Comparison of ENCODE assay signal across 8 mouse cellular contexts in the genomic region with DNA sequence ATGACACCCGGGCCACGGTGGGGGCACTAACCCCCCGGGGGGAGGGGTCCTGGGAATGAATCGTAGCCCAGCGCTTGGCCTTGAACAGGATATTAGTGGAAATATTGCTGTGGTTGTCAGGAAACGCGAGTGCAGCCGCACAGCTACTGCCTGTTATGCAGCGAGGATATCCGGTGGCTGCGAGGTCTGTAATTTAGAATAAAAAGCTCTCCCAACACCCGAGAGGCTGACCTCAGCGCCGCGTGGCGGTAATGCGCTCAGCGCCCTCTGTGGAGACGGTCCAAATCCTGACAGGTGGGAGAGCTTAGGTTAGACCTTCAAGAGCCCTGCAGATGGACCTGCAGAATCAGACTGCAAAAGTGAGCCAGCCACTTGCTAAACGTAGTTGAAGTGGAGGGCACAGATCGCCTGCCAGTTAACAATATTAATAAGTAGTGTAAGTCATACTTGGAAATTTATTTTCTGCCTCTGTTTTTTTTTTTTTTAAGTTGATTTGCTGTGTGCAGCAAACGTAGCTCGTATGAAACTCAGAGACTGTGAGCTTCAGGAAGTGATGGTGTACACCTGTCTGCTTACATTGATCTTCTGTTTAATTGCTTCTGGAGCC. TPM values are rescaled to one million over a fixed set of nuclear protein-coding genes. Genes with fewer than 3 reads are reported as not detected.
A peak's percentile ranks its signal among the peaks of the same experiment; 100 is the strongest.
DNase-seq lines count a peak whose midpoint lies in the region; ATAC-seq and TF ChIP-seq lines count a peak whose summit lies in the region.

No protein-coding gene starts in this region.

- peak; percentile 52 for ATAC-seq in forebrain, postnatal 0 days
- ATAC-seq in intestine, embryonic 14.5 days (replicated peaks; ENCODE audit: low FRiP score, low TSS enrichment, low read depth) = peak; percentile 28; the same call in 1 of the 2 replicates
- ATAC-seq in lung, embryonic 16.5 days (ENCODE audit: low read depth) = peak; percentile 59

- TF ChIP-seq CTCF in bone marrow macrophage, adult 2 months (IDR thresholded peaks at IDR 0.05; ENCODE audit: low read depth, low read length) = no peak; the same call in 1 of the 2 replicates
- peak; percentile 32; the same call in 1 of the 2 replicates for TF ChIP-seq CTCF in forebrain, postnatal 0 days (IDR thresholded peaks at IDR 0.05; ENCODE audit: low read depth)

- peaks cover 15% of the 10 kb centered on the region for H3K4me1 ChIP-seq in bone marrow macrophage, adult 2 months (ENCODE audit: control insufficient read depth, insufficient read depth, low read length)
- H3K4me1 ChIP-seq in forebrain, postnatal 0 days (ENCODE audit: insufficient read depth) = peaks cover 18% of the 10 kb centered on the region
- peaks cover 10% of the 10 kb centered on the region for H3K4me1 ChIP-seq in intestine, embryonic 14.5 days (replicated peaks; ENCODE audit: control insufficient read depth, insufficient read depth, low read length)
- peaks cover 16% of the 10 kb centered on the region for H3K4me1 ChIP-seq in lung, embryonic 16.5 days (replicated peaks; ENCODE audit: control insufficient read depth, insufficient read depth, low read length)

- peak overlapping the region; percentile 98 for H3K9ac ChIP-seq in forebrain, postnatal 0 days
- H3K9ac ChIP-seq in intestine, embryonic 14.5 days (ENCODE audit: low read length) = peak overlapping the region; percentile 62
- H3K9ac ChIP-seq in lung, embryonic 16.5 days (ENCODE audit: low read length) = peak overlapping the region; percentile 63

- no peaks in the 10 kb centered on the region for H3K27me3 ChIP-seq in forebrain, postnatal 0 days (ENCODE audit: insufficient read depth, low read length)
- no peaks in the 10 kb centered on the region for H3K27me3 ChIP-seq in intestine, embryonic 14.5 days (replicated peaks; ENCODE audit: control insufficient read depth, insufficient read depth, low read length)
- H3K27me3 ChIP-seq in lung, embryonic 16.5 days (ENCODE audit: control insufficient read depth, insufficient read depth, low read depth, low read length) = no peaks in the 10 kb centered on the region

- 2% methylated on average over 23 of the region's 23 CpGs for WGBS in forebrain, postnatal 0 days
- 3% methylated on average over 23 of the region's 23 CpGs for WGBS in intestine, embryonic 14.5 days
- WGBS in lung, embryonic 16.5 days = 1% methylated on average over 23 of the region's 23 CpGs

- no peak for TF ChIP-seq POLR2A in bone marrow macrophage, adult 2 months (IDR thresholded peaks at IDR 0.05; ENCODE audit: borderline replicate concordance, low read depth, low read length)

- H3K4me2 ChIP-seq in forebrain, postnatal 0 days (ENCODE audit: low read depth) = peak overlapping the region; percentile 82
- peak overlapping the region; percentile 95 for H3K4me2 ChIP-seq in intestine, embryonic 14.5 days (ENCODE audit: low read length)
- H3K4me2 ChIP-seq in lung, embryonic 16.5 days (ENCODE audit: low read depth, low read length) = peak overlapping the region; percentile 86

- no peaks in the 10 kb centered on the region for H3K36me3 ChIP-seq in forebrain, postnatal 0 days (ENCODE audit: insufficient read depth)
- H3K36me3 ChIP-seq in intestine, embryonic 14.5 days (ENCODE audit: control insufficient read depth, insufficient read depth, low read length) = 0 out of 2 replicates have a peak, but pooled peaks cover 3% of the 10 kb centered on the region
- no peaks in the 10 kb centered on the region for H3K36me3 ChIP-seq in lung, embryonic 16.5 days (ENCODE audit: control insufficient read depth, insufficient read depth, low read length)

- DNase-seq in right cerebral cortex, adult 18-20 months = peak; percentile 25
- no peak for DNase-seq in right cerebral cortex, postnatal 36 days (ENCODE audit: low spot score in 2 of 2)
- no peak for DNase-seq in forebrain, postnatal 0 days
- DNase-seq in intestine, embryonic 14.5 days (ENCODE audit: low spot score) = no peak
- peak; percentile 31 for DNase-seq in right cerebral cortex, postnatal 14 days
- DNase-seq in thymus, postnatal 14 days = no peak

- H3K9me3 ChIP-seq in forebrain, postnatal 0 days (ENCODE audit: low read length) = no peaks in the 10 kb centered on the region
- H3K9me3 ChIP-seq in intestine, embryonic 14.5 days (ENCODE audit: control insufficient read depth, low read length) = no peaks in the 10 kb centered on the region
- H3K9me3 ChIP-seq in lung, embryonic 16.5 days (ENCODE audit: control insufficient read depth, low read length) = no peaks in the 10 kb centered on the region

- peak overlapping the region; percentile 34; the same call in 1 of the 2 replicates for H3K27ac ChIP-seq in bone marrow macrophage, adult 2 months (ENCODE audit: insufficient read depth, low read depth, low read length)
- peak overlapping the region; percentile 93 for H3K27ac ChIP-seq in forebrain, postnatal 0 days (ENCODE audit: low read depth, low read length)
- H3K27ac ChIP-seq in intestine, embryonic 14.5 days (ENCODE audit: low read depth) = peak overlapping the region; percentile 93
- H3K27ac ChIP-seq in lung, embryonic 16.5 days (ENCODE audit: low read length) = peak overlapping the region; percentile 90

- peak overlapping the region; percentile 58 for H3K4me3 ChIP-seq in bone marrow macrophage, adult 2 months (ENCODE audit: insufficient read depth, low read length)
- H3K4me3 ChIP-seq in forebrain, postnatal 0 days (ENCODE audit: low read depth, low read length) = peak overlapping the region; percentile 97
- peak overlapping the region; percentile 88 for H3K4me3 ChIP-seq in intestine, embryonic 14.5 days (ENCODE audit: low read depth, low read length)
- H3K4me3 ChIP-seq in lung, embryonic 16.5 days (ENCODE audit: low read length) = peak overlapping the region; percentile 98

RNA-seq across cellular contexts. Expression of gene Tmem131l, which starts 0.6 kb away (rescaled TPM):
- 49.9 and 57.5 TPM in 2 replicates for polyA plus RNA-seq in bone marrow macrophage, adult 2 months (2012; ENCODE audit: insufficient read depth, insufficient read length, missing spikeins)
- 59.3 and 65.0 TPM in 2 replicates for total RNA-seq in forebrain, postnatal 0 days (2014; rRNA removed)
- polyA plus RNA-seq in forebrain, postnatal 0 days (2015; fragmentation: Nextera tagmentation; extraction: Ambion mirVana) = 32.3 and 37.5 TPM in 2 replicates
- 49.9 and 52.8 TPM in 2 replicates for polyA plus RNA-seq in intestine, embryonic 14.5 days (2014; fragmentation: Nextera tagmentation; extraction: Ambion mirVana)
- polyA plus RNA-seq in lung, embryonic 16.5 days (2015; fragmentation: Nextera tagmentation; extraction: Ambion mirVana) = 46.4 and 47.0 TPM in 2 replicates

Comparison
In these comparisons a context has a peak if more than half of its experiments do, and no peak if none do; other contexts are left out.
1. DNase-seq: peak in right cerebral cortex, adult 18-20 months (single experiment) and right cerebral cortex, postnatal 14 days (single experiment); none in right cerebral cortex, postnatal 36 days (0 of 2), forebrain, postnatal 0 days (single experiment), intestine, embryonic 14.5 days (single experiment) and thymus, postnatal 14 days (single experiment).
2. H3K27ac ChIP-seq: peak in every context shown above with its lines; median percentile 93 in forebrain, postnatal 0 days; 93 in intestine, embryonic 14.5 days; 90 in lung, embryonic 16.5 days; 34 in bone marrow macrophage, adult 2 months.
3. Peak in every context shown above with its lines, with median percentiles within 50 percentile points of each other: H3K4me3 ChIP-seq, ATAC-seq, H3K4me2 ChIP-seq and H3K9ac ChIP-seq.